Mouse (Mus musculus) neutrophil, adult 5-6 weeks (primary cell): ENCODE results near the gene Vmn1r114. TPM values are rescaled to one million over a fixed set of nuclear protein-coding genes. Genes with fewer than 3 reads are reported as not detected.
"Not testable (repeated sequence)": the region's sequence is repeated elsewhere in the genome, so short reads cannot be mapped to it uniquely, and the experiment has no call there.

ENCODE experiments used
- ATAC-seq: fragments of 151-379, 151-347 bp; 2 replicates; pipeline ENCODE4 v1.8.0; 2017; ENCODE audit warnings: mild to moderate bottlenecking, moderate TSS enrichment; ENCODE audit not compliant: insufficient number of reproducible peaks, poor library complexity, low FRiP score, severe bottlenecking; ENCODE audit errors: extremely low read depth
- total RNA-seq: library from RNA; stranded (forward); fragments of 200-1000 nt; gene quantifications from 2 replicates; pipeline ENCODE4 v1.2.3, GENCODE M21; 2017

Gene Vmn1r114
- not detected in 2 replicates for total RNA-seq

- not testable (repeated sequence) for ATAC-seq
Observed at GRCm38 (mm10) chr7:20812086-20812485, at the start of gene Vmn1r114. TSS of gene Vmn1r114 (minus strand) at chr7:20812186.

GRCm38 (mm10) chr7:20844885-20845284 is 32.9 kb upstream of the Vmn1r114 start, which contains the start of gene Vmn1r115:
TSS of gene Vmn1r115 (minus strand) at chr7:20844985.
- ATAC-seq = not testable (repeated sequence)

GRCm38 (mm10) chr7:20786985-20787384 is 25.0 kb downstream of the Vmn1r114 start, which contains the start of gene Vmn1r113:
TSS of gene Vmn1r113 (plus strand) at chr7:20787285.
- ATAC-seq = not testable (repeated sequence)

- ATAC-seq = not testable (repeated sequence)
Observed at GRCm38 (mm10) chr7:20770885-20771284, 41.1 kb downstream of the Vmn1r114 start, which contains the start of gene Vmn1r112. TSS of gene Vmn1r112 (plus strand) at chr7:20771185.

Other genes with a start within 250 kb of the Vmn1r114 start
- not detected in 2 replicates for gene Gm4141, start 235.9 kb downstream of the Vmn1r114 start, total RNA-seq
- gene Gm4513, start 213.2 kb downstream of the Vmn1r114 start, total RNA-seq = not detected in 2 replicates
- gene Vmn1r107, start 143.3 kb downstream of the Vmn1r114 start, total RNA-seq = not detected in 2 replicates
- not detected in 2 replicates for gene Vmn1r111, start 109.0 kb downstream of the Vmn1r114 start, total RNA-seq
- not detected in 2 replicates for gene Gm10668, start 81.6 kb downstream of the Vmn1r114 start, total RNA-seq
- not detected in 2 replicates for gene Vmn1r112, start 41.0 kb downstream of the Vmn1r114 start, total RNA-seq
- gene Vmn1r113, start 24.9 kb downstream of the Vmn1r114 start, total RNA-seq = not detected in 2 replicates
- not detected in 2 replicates for gene Vmn1r115, start 32.8 kb upstream of the Vmn1r114 start, total RNA-seq
- not detected in 2 replicates for gene Vmn1r116, start 60.1 kb upstream of the Vmn1r114 start, total RNA-seq
- not detected in 2 replicates for gene Vmn1r117, start 71.9 kb upstream of the Vmn1r114 start, total RNA-seq
- not detected in 2 replicates for gene Vmn1r118, start 100.2 kb upstream of the Vmn1r114 start, total RNA-seq
- gene Vmn1r119, start 200.3 kb upstream of the Vmn1r114 start, total RNA-seq = not detected in 2 replicates
- not detected in 2 replicates for gene Vmn1r120, start 241.6 kb upstream of the Vmn1r114 start, total RNA-seq